Mouse (Mus musculus) CD4-positive helper T cell, adult 2 months (primary cell): ENCODE results near the gene Emc10.
A peak's percentile ranks its signal among the peaks of the same experiment; 100 is the strongest.

Experiments used
- DNase-seq: peaks from one replicate; pipeline ENCODE4 v3.0.0-alpha.2; 2012; ENCODE audit warnings: low read depth, missing footprints, low spot score

Gene Emc10

DNA sequence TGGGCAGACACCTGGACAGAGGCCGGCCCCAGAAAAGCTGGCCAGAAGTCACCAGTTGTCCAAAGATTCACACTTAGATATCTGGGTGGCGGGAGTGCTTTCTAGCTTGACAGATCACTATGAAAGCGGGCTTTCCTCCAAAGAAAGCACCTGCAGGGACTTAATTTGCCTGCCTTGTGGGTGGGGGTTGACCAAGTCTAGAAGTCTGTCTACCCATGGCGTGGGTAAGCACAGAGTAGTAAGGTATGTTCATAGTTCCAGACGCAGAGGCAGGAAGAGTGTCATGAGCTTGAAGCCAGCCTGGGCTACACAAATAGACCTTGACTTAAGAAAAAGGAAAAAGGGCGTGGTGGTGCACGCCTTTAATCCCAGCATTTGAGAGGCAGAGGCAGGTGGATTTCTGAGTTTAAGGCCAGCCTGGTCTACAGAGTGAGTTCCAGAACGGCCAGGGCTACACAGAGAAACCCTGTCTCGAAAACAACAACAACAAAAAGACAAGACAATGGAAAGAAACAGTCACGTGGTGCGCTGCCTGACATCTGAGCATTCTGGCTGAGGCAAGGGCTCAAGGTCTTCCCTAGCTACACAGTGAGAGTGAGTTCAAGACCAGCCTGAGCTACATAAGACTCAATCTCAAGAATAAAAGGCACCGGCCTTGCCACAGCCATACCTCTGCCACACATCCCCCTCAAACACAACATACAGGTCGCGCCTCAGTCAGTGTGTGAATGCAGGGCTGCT is 30.3 kb upstream of the Emc10 start:
- no peak for DNase-seq

- DNase-seq, result no peak
These were observed 28.9 kb upstream of the Emc10 start for GRCm38 (mm10) chr7:44525126-44525832.

DNA sequence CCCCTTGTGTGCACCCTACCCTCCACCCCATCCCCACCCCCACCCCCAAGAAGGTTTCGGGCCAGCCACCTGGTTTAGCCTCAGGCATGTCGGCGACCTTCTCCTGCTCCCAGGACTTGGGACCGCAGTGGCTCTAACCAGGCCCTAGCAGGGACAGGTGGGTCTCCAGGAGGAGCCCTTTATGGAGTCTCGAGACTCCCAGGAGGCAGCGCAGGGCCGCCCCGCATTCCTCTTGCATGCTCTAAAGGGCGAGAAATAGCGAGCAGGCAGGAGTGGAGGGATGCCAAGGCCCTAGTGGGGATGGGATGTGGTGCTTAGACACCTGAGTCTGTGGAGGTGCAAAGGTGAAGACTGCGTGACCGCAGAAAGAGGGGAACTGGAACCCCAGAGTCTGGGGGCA is 28.2 kb upstream of the Emc10 start, which contains the start of gene Mybpc2:
Gene Mybpc2 (minus strand): TSS at position 155 of the 400 bp plus-strand sequence.
- no peak for DNase-seq

DNA sequence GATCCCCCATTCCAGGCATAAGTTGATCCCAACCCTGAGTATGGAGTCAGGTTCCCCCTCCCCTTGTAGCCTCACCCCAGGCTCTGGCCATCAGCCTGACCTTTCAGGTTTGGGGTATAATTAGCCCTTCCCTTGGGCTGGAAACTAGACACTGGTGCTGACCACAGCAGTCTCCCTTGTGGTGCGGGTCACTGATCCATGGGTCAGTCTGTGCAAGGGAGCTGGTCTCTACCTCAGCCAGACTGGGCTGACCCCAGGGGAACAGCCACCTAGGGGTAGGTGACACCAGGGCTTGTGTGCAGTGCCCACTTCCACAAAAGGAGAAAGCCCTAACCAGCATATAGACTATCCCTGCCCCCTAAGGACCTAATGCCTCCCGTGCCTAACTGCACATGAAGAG is 26.7 kb upstream of the Emc10 start:
- DNase-seq, result no peak

GRCm38 (mm10) chr7:44521710-44522109 is 25.4 kb upstream of the Emc10 start:
- peak; percentile 46 for DNase-seq

DNA sequence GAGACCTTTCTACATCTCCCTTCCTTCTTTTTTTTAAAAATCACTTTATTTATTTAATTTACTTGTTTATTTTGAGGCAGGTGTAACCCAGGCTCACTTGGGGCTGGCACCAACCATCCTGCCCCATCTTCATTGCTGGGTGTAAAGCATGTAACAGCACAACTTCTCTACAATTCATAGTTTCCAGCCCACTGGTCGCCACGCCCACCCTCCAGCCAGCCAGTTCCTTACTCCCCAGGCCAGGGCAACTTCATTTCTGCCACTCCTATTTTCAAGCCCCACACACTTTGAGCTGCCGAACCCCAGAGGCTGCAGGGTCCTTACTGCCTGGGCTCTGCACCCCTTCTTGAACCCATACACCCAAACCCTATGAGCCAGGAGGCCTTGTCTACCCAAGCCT is 24.7 kb upstream of the Emc10 start:
- no peak for DNase-seq

- DNase-seq, result no peak
These were observed 23.0 kb upstream of the Emc10 start for GRCm38 (mm10) chr7:44519240-44519913.

DNA sequence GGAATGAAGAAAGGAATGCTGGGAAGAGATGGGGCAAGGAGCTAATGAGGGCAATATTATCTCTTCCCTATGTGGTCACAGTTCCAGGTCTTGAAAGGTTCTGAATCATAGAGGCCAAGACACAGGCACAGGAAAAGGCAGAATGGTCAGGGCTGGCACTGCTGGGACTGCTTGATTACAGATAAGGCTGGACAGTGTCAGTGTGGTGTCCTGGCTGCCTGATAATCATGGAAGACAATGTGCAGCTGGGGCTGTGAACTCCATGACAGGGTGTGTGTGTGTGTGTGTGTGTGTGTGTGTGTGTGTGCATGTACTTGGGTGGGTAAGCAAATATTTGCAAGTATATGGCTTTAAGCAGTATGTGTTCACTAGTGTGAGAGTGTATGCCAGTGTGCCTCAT is 11.2 kb upstream of the Emc10 start:
- DNase-seq, result no peak

DNA sequence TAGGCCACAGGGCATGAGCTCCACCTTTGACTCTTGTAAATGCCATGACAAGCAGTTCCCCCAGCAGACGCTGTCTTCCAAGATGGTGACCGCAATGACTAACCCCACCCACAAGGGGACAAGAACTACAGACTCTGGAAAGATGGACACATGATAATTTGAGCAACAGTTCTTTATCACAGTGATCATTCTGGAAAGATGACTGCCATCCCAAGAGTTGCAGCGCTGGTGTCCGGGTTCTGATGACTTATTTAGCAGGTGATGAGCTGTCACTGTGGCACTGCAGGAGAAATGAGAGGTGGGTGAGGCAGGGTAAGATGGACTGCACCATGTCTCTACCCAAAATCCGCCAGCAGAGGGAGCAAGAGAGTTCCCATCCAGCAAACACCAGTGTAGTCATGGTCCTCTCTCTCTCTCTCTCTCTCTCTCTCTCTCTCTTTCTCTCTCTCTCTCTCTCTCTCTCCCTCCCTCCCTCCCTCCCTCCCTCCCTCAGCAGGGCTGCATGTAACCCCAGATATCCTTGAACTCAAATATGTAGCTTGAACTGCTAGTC is 5.3 kb upstream of the Emc10 start:
- DNase-seq, result peak; percentile 77

- DNase-seq, result no peak
These were observed 3.7 kb upstream of the Emc10 start for GRCm38 (mm10) chr7:44500046-44500445.

- DNase-seq, result no peak
These were observed 2.6 kb upstream of the Emc10 start for GRCm38 (mm10) chr7:44498922-44499321.

DNA sequence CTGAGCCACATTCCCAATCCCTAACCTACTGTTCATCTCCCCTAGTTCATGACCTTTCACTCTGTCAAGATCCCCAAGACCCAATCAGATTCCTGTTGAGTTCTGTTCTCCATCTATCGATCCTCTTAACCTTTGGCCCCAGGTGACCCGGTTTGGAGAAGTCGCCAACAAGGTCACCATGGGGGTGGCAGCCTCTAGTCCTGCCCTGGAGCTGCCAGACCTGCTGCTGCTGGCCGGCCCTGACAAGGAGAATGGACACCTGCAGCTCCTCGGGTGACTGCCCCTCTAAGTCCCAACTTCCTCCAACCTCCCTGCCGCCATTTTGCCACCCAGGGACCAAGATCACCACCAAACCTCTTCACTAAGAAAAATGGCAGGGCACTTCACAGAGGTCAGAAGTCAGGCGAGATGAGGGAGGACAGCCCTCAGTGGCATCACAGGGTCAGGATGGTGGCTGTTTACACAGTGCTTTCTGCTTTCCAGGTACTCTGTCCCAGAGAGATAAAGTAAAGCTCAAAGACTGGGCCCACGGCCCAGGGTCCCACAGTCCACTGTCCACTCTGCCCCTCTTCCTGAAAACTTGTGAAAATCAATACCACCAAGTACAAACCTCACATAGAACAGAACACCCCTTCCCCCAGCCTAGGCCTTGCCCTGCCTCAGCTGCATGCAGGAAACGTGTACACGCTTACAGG is 1.2 kb upstream of the Emc10 start:
- DNase-seq, result peak; percentile 25

GRCm38 (mm10) chr7:44496771-44497109 is 411 bp upstream of the Emc10 start:
- no peak for DNase-seq

DNA sequence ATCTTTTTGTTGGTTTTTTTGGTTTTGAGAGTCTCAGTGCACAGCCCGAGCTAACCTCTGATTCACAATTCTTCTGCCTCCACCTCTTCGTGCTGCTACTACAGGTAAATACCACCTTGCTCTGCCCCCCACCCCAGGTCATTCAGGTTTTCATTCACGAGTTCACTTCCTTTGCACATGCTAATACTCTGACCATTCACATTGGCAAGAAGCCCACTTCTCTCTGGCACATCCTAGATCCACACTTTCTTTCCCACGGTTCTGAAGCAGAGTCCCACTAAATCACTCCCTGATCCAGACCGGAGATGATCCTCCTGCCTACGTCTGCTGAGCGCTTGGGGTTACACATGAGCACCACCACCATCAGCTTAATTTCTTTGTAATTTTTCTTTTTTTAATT is 1.2 kb downstream of the Emc10 start:
- no peak for DNase-seq

- no peak for DNase-seq
These were observed 1.6 kb downstream of the Emc10 start for GRCm38 (mm10) chr7:44494681-44495080.

- no peak for DNase-seq
These were observed 4.0 kb downstream of the Emc10 start for GRCm38 (mm10) chr7:44492166-44492826.

DNA sequence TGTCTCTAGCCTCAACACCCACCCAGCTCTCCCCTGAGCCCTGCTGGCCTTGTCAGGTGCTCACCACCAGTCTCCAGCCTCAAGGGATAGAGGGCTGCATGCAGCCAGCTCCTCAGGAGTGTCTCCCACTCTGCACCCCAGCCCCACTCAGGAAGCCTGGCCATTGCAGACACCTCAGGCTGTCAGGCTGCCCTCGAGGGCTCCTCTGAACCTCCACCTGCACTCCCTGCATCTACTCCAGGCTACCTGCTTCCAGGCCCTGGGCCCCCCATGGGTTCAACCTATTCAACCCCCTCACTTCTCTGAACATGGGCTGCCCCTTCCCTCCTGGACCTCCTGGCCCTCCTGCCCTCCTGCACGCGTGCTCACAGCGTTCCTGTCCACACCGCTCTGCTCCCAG is 4.9 kb downstream of the Emc10 start:
- no peak for DNase-seq

- DNase-seq, result no peak
These were observed 6.0 kb downstream of the Emc10 start for GRCm38 (mm10) chr7:44490281-44490680.

GRCm38 (mm10) chr7:44488545-44488944 is 7.8 kb downstream of the Emc10 start:
- no peak for DNase-seq

DNA sequence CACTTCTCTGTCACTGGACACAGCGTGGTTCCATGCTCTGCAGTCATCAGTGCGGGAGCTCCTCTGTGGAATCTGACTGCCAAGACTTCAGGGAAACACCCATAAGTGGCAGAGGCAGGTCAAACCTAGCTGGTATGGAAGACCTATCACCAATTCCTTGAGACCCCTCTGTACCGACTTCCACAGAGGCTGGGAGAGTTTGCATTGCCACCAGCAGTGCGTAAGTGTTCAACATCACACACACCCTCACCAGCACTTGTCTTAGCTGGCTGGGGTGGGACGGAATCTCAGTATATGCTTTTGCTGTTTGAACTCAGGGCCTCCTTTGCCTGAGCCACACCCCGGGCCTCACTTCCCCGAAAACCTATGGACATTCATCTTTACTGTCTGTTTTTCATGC is 8.4 kb downstream of the Emc10 start:
- DNase-seq, result no peak

DNA sequence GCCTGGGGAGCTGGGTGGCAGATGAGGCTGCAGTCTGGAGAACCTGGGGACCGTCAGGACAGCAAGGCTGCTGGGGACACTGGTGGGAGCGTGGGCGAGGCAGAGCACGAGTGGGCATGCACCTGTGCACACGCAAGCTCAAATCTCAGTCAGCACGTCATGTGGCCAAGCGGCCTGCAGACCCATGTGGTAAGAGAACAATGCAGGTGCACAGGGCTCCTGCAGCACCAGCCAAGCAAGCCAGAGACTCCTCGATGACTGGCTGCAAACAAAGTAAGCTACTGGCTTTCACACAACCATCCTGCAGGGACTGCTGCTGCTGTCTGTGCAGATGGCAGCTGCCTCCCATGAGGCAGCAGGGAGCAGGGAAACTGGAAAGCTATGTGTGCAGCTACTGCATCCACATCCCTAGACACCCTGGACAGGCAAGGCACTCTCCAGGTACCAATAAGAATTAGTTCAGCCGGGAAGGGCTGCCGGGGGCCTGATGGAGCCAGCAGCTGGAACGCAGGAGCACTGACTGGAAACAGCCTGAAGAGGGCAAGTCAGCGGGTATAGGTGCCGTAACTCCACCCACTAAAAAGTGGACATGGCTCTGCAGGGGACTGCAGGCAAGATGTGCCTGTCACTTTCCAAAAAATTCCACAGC is 9.3 kb downstream of the Emc10 start:
- DNase-seq, result no peak
